ENCODE assay signal across 9 mouse cellular contexts in genomic region chr5:108550207-108550594, GRCm38 (mm10). TPM values are rescaled to one million over a fixed set of nuclear protein-coding genes. Genes with fewer than 3 reads are reported as not detected.
DNase-seq lines count a peak whose midpoint lies in the region; ATAC-seq and TF ChIP-seq lines count a peak whose summit lies in the region.
"Had no signal": no experiment of that assay in that cellular context is flagged by ENCODE, and none has a peak within 500 bp of the region (broad histone marks: within the 10 kb centered on the region; RNA-seq: fewer than 3 reads in every experiment).

No protein-coding gene starts in this region.

- H3K4me3 ChIP-seq in kidney, embryonic 15.5 days (replicated peaks) = peak overlapping the region; percentile 31
- H3K4me3 ChIP-seq in cortical plate, adult 2 months (ENCODE audit: insufficient read depth, low read length) = peak overlapping the region; percentile 97
- peak overlapping the region; percentile 47 for H3K4me3 ChIP-seq in hindbrain, embryonic 12.5 days
- H3K4me3 ChIP-seq in midbrain, embryonic 16.5 days (ENCODE audit: low read depth, low read length) = peak overlapping the region; percentile 46

- TF ChIP-seq POLR2A in cortical plate, adult 2 months (IDR thresholded peaks at IDR 0.05; ENCODE audit: extremely low read depth, insufficient read depth, low read length) = no peak

- no peaks in the 10 kb centered on the region for H3K9me3 ChIP-seq in kidney, embryonic 15.5 days (replicated peaks)
- H3K9me3 ChIP-seq in hindbrain, embryonic 12.5 days (replicated peaks) = no peaks in the 10 kb centered on the region
- H3K9me3 ChIP-seq in midbrain, embryonic 16.5 days (replicated peaks; ENCODE audit: control insufficient read depth, low read length, poor library complexity, severe bottlenecking) = no peaks in the 10 kb centered on the region

- WGBS in kidney, embryonic 15.5 days = 2% methylated on average over 16 of the region's 16 CpGs
- under 1% methylated on average over 16 of the region's 16 CpGs for WGBS in hindbrain, embryonic 12.5 days
- under 1% methylated on average over 16 of the region's 16 CpGs for WGBS in midbrain, embryonic 16.5 days

- H3K27ac ChIP-seq in kidney, embryonic 15.5 days = no peak overlapping the region
- H3K27ac ChIP-seq in cortical plate, adult 2 months (ENCODE audit: insufficient read depth, low read length) = peak overlapping the region; percentile 75
- H3K27ac ChIP-seq in hindbrain, embryonic 12.5 days = peak overlapping the region; percentile 48; the same call in 1 of the 2 replicates
- H3K27ac ChIP-seq in midbrain, embryonic 16.5 days (ENCODE audit: low read length) = peak overlapping the region; percentile 86

- ATAC-seq in kidney, embryonic 15.5 days (replicated peaks; ENCODE audit: low FRiP score) = 0 out of 2 replicates have a peak, but pooled peaks have one; percentile 19
- peak; percentile 66; the same call in 1 of the 2 replicates for ATAC-seq in hindbrain, embryonic 12.5 days (ENCODE audit: low FRiP score)
- ATAC-seq in midbrain, embryonic 16.5 days = peak; percentile 64

- H3K9ac ChIP-seq in kidney, embryonic 15.5 days = no peak overlapping the region
- peak overlapping the region; percentile 65 for H3K9ac ChIP-seq in hindbrain, embryonic 12.5 days
- peak overlapping the region; percentile 82 for H3K9ac ChIP-seq in midbrain, embryonic 16.5 days (ENCODE audit: low read depth, low read length)

- peaks cover 51% of the 10 kb centered on the region for H3K27me3 ChIP-seq in kidney, embryonic 15.5 days
- peaks cover 59% of the 10 kb centered on the region for H3K27me3 ChIP-seq in hindbrain, embryonic 12.5 days
- no peaks in the 10 kb centered on the region for H3K27me3 ChIP-seq in midbrain, embryonic 16.5 days (ENCODE audit: control insufficient read depth, insufficient read depth, low read depth, low read length)

- peaks cover 12% of the 10 kb centered on the region for H3K4me1 ChIP-seq in kidney, embryonic 15.5 days
- H3K4me1 ChIP-seq in cortical plate, adult 2 months (ENCODE audit: control insufficient read depth, insufficient read depth, low read length) = peaks cover 4% of the 10 kb centered on the region
- peaks cover 11% of the 10 kb centered on the region for H3K4me1 ChIP-seq in hindbrain, embryonic 12.5 days
- peaks cover 4% of the 10 kb centered on the region for H3K4me1 ChIP-seq in midbrain, embryonic 16.5 days (ENCODE audit: control insufficient read depth, insufficient read depth, low read length)

- H3K36me3 ChIP-seq in kidney, embryonic 15.5 days = no peaks in the 10 kb centered on the region
- H3K36me3 ChIP-seq in hindbrain, embryonic 12.5 days = no peaks in the 10 kb centered on the region
- H3K36me3 ChIP-seq in midbrain, embryonic 16.5 days (ENCODE audit: control insufficient read depth, insufficient read depth, low read length) = peaks cover 5% of the 10 kb centered on the region; the same call in 1 of the 2 replicates

- peak overlapping the region; percentile 66 for H3K4me2 ChIP-seq in kidney, embryonic 15.5 days
- H3K4me2 ChIP-seq in hindbrain, embryonic 12.5 days (replicated peaks) = peak overlapping the region; percentile 86
- peak overlapping the region; percentile 63 for H3K4me2 ChIP-seq in midbrain, embryonic 16.5 days (ENCODE audit: low read length)

- DNase-seq in kidney, adult 11 months = no peak
- DNase-seq in gastrocnemius, adult 8-10 months (ENCODE audit: low spot score in 2 of 2) = no peak
- DNase-seq in urinary bladder, adult 2 months (ENCODE audit: low spot score) = no peak
- DNase-seq in thymus, postnatal 4 days = no peak

- no peak for TF ChIP-seq CTCF in cortical plate, adult 2 months (IDR thresholded peaks at IDR 0.05; ENCODE audit: extremely low read depth, insufficient read depth, low read length)

RNA-seq across cellular contexts. Expression of gene Cplx1, which starts 0.4 kb away (rescaled TPM):
- polyA plus RNA-seq in kidney, embryonic 15.5 days (2015; fragmentation: Nextera tagmentation; extraction: Ambion mirVana) = 1.1 and 2.2 TPM in 2 replicates
- polyA plus RNA-seq in cortical plate, adult 2 months (2012; rRNA removed) = 339 and 354 TPM in 2 replicates
- polyA plus RNA-seq in hindbrain, embryonic 12.5 days (2016; fragmentation: Nextera tagmentation; extraction: Ambion mirVana) = 23.7 and 24.9 TPM in 2 replicates
- 70.7 and 88.6 TPM in 2 replicates for polyA plus RNA-seq in midbrain, embryonic 16.5 days (2015; fragmentation: Nextera tagmentation; extraction: Ambion mirVana)
- total RNA-seq in gastrocnemius, adult 8-10 months (2022) = not detected
- 0.10 and 0.44 TPM in 2 replicates for polyA plus RNA-seq in urinary bladder, adult 2 months (2012; rRNA removed)
- polyA plus RNA-seq: Patski had no signal

Comparison
In these comparisons a context has a peak if more than half of its experiments do, and no peak if none do; other contexts are left out.
1. H3K4me3 ChIP-seq: peak in every context shown above with its lines; median percentile 97 in cortical plate, adult 2 months; 47 in hindbrain, embryonic 12.5 days; 46 in midbrain, embryonic 16.5 days; 31 in kidney, embryonic 15.5 days.